Mouse (Mus musculus): ENCODE results near the gene Arntl.

Arntl gene

DNA sequence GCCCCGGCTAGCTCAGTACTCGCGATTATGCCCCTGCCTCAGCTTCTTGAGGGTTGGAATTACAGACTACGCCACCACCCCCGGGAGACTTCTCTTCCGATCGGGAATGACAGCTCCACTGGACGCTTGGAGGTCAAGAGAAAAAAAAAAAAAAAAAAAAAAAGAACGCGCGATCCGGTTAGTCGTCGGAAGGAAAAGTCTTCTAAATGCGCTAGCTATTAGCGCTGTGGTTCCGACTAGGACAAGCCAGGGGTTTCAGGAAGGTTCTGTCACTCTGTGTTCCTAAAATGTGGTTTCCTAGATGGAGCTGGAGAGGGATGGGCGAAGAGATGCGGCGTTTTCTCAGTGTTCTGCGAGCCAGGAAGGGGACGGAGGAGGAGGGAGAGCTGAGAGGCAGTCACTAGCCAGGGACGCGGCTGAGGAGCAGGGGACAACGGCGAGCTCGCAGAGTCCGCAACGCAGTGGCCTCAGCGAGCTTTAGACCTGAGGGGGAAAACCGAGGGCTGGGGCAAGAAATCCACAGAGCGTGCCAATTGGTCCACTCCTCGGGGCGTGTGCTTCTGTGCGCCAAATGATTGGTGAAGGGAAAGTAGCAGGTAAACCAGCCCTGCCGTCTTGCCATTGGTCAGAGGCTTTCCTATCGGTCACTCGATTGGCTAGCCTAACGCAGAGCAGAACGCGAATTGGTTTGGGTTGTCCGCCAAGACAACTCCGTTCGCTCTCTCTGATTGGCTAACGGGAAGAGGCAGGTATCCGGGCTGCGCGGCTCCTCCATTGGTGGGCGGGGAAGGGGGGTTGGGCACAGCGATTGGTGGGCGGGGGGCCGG is at the start of gene Arntl:
Gene Arntl, plus strand, starts transcription at position 822 of the 827 bp plus-strand sequence.
- peak; percentile 78 to 89 for DNase-seq

DNA sequence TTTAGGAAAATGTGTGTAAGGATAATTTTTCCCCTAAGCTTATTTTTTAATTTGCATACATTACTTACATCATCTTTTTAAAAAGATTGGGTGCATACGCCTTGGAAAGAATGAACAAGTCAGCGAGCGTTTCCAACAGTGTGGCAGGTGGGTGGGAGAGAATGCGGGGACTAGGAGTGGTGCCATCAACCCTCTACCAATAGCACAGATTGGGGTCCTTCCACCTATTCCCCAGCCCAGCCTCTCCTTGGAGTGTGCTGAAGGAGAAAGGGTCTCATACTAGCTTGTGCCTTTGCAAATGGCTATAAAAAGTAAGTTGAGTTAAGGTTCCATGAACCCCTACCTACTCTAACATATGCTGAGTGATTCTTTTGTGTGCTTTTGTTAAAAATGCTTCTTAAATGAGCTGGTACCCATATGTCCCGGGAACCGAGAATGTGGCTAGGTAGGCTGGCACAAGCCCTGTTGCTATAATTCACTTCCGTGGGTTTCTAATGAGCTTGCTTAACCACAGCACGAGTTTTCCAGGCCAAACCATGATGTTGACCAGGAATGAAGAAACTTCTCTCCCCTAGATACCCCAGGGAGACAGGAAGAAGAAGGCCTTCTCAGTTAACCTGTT is 46.1 kb upstream of the Arntl start:
- DNase-seq = no peak

DNA sequence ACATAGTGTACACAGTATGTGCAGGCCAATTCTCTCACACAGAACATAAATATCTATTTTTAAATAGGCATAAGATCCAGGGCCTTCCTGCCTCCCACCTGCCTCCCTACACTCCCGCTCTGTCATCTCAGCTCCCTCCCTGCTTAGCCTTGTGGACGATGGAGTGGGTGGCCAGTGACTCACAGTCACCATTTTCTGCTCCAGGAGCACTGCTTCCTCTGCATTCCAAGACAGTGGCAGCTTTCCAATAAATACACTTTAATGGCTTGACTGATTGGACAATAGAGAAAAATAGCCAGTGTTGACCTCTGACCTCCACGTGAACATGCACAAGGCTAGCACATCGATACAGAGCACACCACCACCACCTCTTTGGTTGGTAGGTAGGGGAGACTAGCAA is 42.5 kb upstream of the Arntl start:
- DNase-seq = no peak

DNA sequence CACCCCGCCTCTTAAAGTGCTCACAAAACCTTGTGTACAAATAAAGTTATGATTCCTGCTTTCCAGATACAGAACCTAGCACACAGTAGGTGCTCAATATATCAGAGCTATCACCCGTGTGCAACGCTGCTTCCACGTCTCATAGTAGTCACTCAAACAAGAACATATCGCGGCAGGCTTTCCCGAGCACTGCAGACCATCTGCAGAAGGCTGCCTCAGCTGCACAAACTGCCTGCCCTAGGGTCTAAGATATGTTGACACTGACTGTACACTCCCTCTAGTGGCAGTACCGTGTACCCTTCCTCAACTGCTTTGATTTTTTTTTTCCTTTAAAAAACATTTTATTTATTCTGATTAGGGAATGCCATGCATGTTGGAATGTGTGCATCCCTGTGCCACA is 40.2 kb upstream of the Arntl start:
- peak in 1 of 2 experiments; percentile 8 for DNase-seq

DNA sequence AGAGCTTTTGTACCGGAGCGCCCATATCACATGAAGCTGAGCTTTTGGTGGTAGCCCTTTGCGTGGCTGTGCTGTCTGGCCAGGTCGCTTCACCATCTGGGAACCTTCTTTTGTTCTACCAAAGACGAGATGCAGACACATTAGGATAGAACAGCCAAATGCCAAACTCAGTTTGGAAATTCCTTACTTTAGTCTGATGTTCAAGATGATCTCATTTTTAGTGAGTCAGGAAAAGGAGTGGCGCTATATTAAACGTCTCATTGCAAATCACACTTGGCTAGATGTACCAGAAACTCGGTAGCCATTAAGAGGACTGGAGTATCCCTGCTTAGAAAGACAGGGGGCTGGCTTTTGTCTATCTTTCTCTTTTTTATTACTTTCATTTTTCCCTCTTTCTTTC is 38.7 kb upstream of the Arntl start:
- DNase-seq = no peak

DNA sequence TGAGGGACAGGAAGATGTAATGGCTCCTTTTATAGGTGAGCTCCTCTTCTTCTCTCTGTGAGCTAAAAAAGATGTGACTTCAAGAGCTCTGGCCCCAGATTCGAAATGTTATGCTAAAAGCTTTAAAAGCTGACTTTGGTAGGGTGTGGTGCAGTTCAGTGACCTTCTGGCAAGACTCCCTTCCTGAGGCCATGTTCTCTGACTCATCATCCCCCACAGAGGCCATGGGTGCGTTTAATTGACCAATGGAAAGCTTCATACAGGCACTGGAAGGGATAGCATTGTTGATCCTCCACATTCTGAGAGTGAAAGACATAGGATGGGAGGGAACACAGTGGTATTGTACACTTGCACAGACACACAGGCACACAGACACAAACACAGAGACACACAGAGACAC is 34.8 kb upstream of the Arntl start:
- no peak for DNase-seq

DNA sequence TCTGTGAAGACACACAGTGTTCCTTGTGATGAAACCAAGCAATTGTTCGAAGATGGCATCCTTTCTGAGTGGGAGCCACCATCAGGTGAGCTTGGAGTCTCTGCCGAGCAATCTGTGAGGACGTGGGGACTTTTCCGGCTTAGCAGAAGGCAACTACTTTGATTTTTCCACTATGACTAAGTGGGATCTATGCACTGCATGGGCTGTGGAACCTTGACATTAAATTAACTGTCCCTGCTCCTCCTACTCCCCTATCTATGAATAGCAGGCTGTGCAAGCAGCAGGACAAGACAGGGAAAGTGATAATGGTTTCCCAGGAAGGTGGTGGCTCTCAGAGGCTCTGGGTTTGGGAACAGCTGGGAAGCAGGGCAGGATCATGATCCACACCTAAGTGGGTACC is 31.8 kb upstream of the Arntl start:
- no peak for DNase-seq

DNA sequence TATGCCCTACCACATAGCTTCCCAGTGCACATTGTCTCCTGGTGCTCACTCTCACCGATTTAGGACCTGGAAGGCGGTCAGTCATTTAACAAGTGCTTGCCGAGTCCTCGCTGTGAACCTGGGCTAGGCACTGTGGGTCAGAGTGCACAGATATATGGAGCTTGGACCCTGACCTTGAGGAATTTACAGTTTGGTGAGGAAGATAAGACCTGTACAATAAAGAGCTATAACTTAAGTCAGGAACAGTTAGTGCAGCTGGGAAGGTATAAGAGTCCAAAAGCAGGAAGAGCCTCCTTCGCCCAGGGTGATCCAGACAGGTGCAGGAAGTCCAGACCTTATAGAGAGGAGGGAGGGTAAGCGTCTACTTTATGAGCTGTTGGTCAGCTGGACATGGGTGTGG is 29.2 kb upstream of the Arntl start:
- no peak for DNase-seq

DNA sequence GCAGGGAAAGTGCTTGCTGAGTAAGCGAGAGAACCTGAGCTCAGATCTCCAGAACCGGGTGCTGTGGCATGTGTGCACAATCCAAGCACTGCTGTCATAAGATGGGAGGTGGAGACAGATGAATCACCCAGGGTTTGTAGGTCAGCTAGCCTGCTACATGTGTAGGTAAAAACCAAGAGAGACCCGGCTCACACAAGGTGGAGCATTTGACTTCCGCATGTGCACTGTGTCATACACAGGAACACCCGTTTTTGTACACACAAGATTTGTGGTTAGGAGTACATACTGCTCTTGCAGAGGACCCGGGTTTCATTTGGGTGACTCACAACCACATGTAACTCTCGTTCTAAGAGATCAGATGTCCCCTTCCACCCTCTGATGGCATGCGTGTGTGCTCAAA is 23.5 kb upstream of the Arntl start:
- DNase-seq = no peak

DNA sequence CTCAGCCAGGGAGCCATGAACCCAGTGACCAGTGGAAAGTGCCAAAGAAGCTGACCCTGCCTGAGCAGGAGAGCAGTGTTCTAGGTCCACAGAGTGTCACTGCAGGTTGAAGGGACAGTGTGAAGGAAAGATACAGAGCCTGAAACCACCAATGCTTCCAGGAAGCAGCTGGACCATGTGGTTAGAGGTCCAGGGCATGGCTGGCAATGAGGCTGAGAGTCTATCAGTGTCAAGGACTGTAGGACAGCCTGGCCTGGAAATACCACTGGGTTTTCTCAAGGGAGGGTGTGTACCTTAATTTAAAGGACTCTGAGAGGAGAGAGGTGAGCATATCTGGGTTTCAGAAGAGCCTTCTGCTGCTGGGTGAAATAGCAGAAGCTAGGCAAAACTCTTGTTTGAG is 22.2 kb upstream of the Arntl start:
- no peak for DNase-seq

DNA sequence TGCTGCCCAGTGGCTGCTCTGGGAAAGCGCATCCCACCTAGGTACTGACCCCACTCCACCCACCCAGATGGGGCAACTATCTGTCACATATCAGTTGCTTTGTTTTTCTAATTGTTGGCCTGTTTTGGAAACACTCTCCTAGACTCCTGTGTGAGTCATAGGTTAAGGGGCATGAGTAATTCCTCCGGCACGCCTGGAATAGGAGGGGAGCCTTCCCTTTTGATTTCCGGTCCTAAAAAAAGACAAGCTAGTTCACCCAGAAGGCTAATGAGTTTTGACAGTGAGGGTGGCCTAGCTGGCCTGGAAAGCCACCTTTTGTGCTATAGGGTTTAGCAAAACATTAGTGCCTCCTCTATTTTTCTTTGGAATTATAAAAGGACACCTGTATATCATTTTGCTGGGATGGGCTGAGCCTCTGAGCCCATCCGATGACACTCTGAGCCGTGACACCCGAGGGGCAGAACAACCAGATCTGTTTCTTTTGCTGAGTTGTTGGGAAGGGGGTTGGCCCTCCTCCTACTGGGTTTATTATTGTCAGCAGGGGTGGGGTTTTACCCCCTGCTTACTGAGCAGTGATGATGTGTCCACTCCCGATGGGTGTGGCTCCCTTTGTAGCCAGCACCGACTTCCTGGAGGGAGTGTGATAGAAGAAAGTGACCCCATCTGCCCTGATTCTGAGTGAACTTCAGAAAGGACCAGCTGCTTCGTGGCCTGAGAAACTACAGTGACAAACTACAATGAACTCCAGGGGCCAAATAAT is 21.0 kb upstream of the Arntl start:
- no peak for DNase-seq

DNA sequence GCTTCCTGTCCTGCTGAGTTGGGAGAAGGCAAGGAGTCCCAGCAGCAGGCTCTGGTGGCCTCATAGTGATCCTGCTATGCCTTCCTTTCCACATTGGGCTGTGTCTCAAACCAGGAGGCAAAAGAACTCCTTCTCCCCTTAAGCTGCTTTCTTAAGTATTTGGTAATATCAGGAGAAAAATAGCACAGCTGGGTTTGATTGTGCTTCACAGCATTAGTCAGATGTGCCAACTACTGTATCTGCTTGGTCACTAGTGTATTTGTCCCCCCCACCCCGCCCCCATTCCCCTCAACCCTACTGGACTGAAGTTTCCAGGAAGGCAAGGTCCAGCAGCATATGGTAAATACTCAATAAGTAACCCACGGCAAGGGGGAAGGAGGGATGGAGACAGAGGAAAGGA is 19.2 kb upstream of the Arntl start:
- no peak for DNase-seq

DNA sequence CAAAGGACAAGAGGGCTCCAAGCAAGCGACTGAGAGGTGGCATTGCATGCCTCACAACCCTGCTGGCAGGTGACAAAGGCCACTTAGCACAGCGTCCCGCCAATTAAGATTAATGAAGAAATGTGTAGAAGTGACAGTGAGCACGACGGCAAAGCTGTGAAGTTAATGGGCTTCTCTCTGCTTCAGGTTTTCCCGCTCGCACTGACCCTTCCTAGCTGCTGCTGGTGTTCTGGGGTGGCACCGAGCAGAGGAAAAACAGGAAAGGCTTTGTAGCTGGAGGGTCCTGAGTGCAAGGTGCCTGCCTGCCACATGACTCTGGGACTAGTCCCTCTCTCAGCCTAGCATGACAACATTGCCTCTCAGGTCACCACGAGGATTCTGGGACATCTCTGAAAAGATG is 18.7 kb upstream of the Arntl start:
- no peak for DNase-seq

DNA sequence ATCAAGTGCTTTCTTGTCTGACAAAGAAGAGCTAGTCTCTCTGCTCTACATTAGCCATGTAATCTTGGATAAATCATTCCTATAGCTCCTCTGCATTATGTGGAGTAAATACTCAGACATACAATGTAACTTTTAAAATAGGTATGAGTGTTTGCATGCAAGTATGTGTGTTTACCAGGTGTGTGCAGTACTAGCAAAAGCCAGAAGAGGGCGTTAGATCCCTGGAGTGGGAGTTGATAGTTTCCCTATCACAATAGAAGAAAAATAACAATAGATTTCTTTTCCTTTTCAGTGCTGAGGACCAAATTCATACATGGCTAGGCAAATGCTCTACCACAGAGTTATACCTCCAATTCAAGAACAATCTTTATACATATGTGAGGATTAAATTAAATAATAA is 15.5 kb upstream of the Arntl start:
- DNase-seq = no peak

DNA sequence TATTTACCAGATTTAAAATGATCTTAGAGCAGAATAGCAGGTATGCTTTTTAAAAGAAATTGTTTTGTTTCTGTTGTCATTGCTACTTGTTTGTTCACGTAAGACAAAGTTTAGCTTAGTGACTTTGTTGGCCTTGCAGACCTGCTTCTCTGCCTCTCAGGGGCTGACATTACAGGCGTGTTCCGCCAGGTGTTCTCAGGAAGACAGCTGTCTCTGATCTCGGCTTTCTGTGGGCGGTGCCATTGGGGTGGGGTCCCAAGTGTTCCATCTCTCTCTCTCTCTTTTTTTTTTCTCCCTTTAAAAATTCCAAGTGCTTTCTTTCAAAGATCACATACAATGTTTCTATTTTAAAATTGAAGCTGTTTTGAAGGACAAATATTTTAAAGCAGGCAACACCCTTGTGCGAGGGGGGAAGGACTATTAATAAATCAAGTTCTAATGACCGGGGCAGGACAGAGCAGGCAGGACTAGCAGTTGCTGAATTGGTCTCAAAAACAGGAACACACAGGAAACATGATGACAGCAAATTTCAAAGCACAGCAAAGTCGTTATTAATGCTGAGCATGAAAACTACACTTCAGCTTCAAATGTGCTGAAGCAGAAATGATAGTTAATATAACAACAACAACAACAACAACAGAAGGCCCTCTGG is 14.4 kb upstream of the Arntl start:
- no peak for DNase-seq

DNA sequence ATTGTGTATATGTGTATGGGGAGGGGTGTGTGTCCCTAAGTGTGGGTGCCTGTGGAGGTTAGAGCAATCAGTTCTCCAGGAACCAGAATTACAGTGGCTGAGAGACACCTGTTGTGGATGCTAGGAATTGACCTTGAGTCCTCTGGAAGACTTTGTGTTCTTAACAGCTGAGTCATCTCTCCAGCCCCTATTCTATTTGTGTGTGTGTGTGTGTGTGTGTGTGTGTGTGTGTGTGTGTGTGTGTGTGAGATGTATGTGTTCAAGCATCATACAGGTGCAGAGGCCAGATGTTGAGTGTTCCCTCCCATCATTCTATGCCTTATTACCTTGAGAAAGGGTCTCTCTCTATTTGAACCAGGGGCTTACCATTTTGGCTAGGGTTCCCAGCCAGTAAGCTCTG is 13.4 kb upstream of the Arntl start:
- no peak for DNase-seq

DNA sequence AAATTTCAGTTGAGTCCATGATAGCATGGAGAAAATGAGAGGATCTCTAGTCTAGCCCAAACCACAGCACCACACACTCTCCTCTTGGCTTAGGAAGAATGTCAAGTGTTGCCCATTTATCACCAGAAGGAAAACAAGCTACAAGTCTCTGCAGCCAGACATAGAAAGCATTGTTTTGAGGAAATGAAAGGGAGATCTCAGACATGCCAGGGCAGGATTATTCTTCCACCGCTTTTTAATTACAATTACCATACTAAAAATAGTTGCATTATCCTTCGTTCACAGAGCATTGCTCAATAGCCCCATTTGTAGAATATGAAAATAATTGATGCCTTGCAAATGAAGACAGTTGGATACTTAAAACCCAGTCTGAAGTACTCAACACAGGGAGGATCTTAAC is 12.0 kb upstream of the Arntl start:
- DNase-seq = no peak

DNA sequence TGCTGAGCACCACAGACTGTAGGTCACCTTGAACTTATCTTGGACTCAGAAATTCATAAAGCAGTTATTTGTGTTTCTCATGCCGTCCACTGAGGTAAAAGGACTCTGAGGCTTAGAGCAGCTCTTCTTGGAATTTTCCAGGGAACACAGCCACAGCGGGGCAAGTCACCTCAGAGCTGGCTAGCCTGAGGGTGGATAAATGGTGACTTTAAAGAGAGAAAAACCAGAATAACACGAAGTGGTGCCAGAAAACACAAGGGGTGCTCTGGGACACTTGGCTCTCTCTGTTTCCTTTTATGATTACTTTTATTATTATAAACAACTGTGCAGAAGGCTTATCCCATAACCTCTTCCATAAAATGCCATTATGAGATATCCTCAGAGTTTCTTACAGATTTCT is 11.1 kb upstream of the Arntl start:
- no peak for DNase-seq

DNA sequence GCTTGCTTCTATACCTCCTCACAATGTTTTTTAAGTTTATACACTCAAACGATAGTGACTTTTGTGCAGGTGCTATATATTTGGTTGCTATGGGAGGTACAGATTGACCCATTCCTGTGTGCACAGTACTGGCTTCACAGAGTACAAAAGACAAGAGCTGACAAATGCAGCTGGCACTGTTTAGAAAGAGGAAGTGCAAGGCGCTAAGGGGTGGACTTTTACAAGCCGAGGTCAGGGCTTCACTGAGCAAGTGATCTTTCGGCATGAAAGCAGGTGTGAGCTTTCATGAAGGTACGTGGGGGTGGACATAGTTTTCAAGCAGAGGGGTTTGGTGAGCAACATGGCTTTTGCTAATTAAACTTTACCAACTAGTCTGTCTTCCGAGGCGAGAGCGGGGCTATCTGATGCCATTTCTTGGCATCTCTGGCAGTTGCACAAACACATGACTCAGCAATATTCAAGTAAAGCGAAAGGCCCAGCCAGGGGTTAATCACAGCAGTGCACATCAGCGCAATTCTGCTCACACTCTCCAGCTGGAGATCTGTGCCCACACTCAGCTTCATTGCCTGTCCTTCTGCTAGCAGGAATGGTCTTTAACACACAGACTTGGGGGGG is 10.0 kb upstream of the Arntl start:
- peak; percentile 8 to 35 for DNase-seq

DNA sequence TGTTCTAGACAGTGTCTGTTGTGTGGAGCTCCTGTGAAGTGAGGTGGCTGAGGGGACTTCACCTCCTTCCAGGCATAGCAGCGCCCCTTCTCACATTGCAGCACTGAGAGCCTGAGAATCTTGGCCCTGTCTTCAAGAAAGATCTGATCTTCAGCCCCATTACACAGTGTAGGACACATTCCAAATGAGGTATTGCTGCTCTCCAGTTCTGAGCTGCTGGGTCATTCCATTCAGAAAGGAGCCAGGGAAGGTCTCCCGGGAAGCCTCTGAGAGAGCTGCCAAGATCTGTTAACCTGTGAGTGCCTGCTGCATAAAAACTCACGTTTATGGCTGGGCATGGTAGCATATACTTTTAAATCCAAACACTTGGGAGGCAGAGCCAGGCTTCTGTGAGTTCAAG is 5.7 kb upstream of the Arntl start:
- no peak for DNase-seq

DNA sequence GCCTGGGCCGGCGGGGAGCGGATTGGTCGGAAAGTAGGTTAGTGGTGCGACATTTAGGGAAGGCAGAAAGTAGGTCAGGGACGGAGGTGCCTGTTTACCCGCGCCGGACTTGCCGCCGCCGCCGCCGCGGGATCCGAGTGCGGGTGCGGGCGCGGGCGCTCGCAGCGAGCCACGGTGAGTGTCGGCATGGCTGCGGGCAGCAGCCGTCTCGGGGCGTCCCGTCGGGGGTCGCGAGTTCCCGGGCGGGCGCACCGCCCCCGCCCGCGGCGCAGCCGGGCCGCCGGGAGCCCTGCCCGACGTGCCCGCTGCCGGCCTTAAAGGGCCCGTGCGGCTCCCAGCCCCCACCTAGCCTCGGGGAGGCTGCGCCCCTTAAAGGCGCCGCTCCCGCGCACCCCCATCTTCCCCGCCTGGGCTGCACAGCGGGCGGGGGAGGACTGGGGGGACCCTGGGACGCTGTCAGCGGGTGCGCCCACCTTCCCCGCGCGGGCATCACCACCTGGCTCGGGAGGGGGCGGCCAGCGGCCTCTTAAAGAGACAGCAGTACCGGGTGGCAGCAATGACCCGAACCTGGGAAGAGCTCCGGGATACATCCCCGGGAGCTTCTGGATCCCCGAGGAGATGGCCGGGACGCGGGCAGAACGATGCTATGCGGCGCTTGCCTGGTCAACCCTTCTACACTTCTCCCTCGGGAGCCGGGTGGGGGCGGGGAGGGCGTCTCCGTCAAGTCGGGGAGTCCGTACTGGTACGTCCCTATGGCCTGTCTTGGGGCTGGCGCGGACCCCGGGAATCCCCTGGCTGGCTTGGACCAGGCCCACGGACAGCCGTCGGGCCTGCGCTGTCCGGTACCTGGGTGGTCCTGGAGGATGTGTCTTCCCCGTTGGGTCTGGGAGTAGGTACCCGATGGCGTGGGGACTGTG is 464 bp downstream of the Arntl start:
- DNase-seq = peak in 1 of 2 experiments; percentile 48

DNA sequence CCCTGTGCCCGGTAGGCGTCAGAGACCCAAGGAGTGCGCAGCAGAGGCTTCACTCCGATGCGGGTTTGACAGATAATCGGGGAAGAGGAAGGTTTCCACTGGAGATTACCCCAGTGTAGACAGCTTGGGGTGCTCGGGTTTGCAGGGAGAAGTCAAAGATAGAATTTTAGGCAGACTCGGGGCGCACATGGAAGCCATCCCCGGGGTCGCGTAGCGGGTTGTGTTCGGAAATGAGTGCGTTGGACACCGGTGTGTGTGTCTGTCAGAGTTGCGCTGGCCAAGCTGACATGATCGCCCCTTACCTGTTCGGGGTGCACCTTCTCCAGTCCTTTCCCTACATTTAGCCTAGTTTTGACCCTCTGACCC is 1.1 kb downstream of the Arntl start:
- no peak for DNase-seq
